Mouse (Mus musculus) monocyte, adult 5-6 weeks (primary cell): ENCODE data around the gene Nectin1. TPM values are rescaled to one million over a fixed set of nuclear protein-coding genes. Genes with fewer than 3 reads are reported as not detected.
A peak's percentile ranks its signal among the peaks of the same experiment; 100 is the strongest.

Experiments used
- ATAC-seq: fragments of 153-309, 156-312 bp; replicated peaks from 2 replicates; pipeline ENCODE4 v1.8.0; 2017; ENCODE audit warnings: mild to moderate bottlenecking; ENCODE audit not compliant: low TSS enrichment, insufficient number of reproducible peaks, severe bottlenecking, poor library complexity, low FRiP score
- total RNA-seq: library from RNA; stranded (forward); fragments of 200-1000, 200-491, 200-594 nt; gene quantifications from 3 replicates; pipeline ENCODE4 v1.2.3, GENCODE M21; 2017

The Nectin1 gene
- total RNA-seq, 1 experiment from 2014 or later: 7.2 TPM

GRCm38 (mm10) chr9:43784841-43785240, 41.1 kb downstream of the Nectin1 start:
- ATAC-seq: 0 out of 2 replicates have a peak, but pooled peaks have one; percentile 19

- no peak for ATAC-seq
Measured at GRCm38 (mm10) chr9:43787591-43787990, 43.8 kb downstream of the Nectin1 start.

DNA sequence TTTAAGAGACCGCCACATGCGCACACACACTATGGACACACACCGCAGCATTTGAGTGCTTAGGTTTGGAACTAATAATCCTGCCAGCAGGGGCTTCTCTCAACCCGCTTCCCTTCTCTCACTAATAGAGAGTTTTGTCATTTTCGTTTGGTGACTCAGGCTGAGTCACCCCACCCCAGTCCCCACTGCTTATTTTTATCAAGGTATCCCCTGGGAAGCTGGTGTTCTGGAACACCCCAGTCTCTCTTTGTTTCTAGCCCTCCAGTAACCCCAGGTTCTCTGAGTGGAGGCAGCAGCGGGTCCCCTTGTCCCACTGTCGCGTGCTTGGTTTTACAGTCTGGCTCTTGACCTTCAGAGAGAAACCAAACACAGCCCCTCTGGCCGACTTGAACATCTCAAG, 48.9 kb downstream of the Nectin1 start:
- no peak for ATAC-seq

DNA sequence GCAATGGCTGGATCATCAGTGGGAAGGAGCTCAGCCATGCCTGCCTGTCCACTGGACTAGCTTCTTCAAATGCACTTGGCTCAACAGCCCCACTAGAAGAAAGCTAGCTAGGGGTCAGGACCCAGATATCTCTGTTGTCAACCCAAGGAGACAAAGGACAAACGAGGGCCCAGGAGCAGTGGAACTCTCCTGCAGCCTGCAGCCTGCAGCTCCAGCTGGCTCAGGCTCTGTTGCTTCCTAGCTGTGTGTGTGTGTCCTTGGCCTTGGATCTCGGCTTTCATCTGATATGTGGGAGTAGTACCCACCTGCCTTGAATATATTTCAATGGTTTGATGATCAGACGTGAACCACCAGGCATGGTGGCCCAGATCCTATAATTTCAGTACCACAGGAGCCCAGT, 49.6 kb downstream of the Nectin1 start:
- no peak for ATAC-seq

DNA sequence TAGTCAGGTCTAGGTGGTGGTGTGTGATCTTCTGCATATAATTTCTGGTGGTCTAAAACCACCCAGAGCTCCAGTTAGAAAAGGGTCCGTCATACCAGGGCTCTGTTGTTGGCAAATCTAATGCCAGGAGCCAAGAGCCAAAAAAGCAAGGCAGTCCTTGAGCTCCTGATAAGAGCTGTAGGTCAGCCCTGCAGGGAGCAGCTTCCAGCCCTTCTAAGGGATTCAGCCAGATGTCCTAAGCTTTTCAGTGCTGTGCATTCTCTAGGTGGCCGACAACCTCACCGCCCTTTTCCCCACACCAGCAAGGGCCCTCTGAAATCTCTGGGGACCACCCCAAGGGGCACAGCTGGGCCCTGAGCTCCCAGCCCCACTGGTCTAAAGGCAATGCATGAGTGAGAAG, 52.2 kb downstream of the Nectin1 start:
- ATAC-seq: no peak

DNA sequence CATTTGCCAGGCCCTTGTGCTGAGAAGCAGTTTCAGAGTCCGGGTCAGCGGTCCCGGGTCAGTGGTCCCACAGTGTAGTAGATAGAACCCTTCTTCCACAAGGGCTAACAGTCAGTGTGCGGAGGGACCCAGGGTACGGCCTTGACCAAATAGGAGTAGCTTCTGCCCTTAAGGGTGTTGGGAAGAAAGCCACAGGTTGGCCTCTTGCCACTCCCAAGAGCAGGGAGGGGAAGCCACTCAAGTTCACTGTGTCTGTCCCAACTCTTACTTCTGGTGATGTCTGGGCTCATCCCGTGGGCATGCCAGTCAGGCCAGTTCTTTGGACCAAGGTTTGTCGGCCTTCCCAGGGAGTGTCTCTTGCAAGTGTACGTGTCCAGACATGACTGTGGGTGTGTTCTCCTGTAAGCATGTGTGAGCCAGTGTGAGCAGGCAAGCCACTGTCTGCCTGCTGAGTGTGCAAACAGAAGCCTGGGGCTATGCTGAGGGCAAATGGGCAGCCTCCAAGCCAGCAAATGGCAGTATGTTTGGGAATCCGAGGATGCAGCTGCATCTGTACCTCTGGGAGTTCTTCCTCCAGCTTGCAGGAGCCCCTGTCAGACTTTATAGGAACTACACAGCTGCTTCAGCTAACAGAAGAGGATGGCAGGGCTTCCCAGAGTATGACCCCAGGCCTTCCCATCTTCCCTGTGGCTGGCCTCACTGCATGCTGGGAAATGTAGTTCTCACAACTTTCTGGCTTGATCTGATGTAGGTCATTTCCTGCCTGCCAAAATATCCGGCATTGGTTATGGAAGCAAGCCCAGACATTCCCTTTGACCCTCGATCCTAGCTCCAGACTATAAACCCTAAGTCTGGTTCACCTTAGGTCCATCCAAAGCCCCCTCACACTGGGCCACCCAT, 53.3 kb downstream of the Nectin1 start:
- no peak for ATAC-seq

DNA sequence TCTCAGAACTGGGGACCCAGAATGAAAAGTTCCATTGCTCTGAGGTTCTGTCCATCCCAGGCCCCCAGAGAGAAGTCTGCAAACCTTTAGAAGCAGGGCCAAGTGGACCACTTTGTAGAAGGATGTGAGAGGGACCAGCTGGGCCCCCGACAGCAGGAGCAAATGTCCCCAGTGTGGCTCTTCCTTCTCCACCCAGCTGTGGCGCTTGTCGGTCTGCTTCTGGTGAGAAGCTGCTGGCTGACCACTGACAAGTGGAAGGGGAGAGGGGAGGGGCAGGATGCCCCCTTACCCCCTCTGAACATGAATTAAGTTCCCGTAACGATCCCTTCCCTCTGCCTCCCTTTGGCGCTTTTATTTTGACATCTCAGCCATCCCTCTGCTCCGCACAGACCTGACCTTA, 54.0 kb downstream of the Nectin1 start:
- ATAC-seq: no peak

DNA sequence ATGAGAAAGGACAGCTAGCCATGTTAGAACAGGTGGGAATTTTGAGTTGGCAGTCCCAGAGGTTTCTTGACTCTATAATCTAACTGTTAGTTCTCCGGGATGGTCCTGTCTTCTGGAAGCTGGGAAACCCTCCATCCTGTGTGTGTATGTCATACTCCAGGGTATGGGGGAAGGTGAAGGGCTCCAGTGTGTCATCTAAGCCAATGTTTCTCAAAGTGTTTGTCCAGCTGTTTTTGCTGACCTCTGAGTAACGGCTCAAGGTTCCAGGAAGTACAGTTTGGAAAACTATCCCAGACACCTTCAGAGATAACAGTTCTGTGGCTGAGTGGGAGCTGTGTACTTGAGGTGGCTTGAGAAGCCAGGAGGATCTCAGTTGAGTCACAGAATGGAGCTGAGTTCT, 56.7 kb downstream of the Nectin1 start:
- no peak for ATAC-seq

GRCm38 (mm10) chr9:43801911-43802310, 58.1 kb downstream of the Nectin1 start:
- peak; percentile 66 for ATAC-seq

- ATAC-seq: no peak
Measured at GRCm38 (mm10) chr9:43807565-43807964, 63.8 kb downstream of the Nectin1 start.

DNA sequence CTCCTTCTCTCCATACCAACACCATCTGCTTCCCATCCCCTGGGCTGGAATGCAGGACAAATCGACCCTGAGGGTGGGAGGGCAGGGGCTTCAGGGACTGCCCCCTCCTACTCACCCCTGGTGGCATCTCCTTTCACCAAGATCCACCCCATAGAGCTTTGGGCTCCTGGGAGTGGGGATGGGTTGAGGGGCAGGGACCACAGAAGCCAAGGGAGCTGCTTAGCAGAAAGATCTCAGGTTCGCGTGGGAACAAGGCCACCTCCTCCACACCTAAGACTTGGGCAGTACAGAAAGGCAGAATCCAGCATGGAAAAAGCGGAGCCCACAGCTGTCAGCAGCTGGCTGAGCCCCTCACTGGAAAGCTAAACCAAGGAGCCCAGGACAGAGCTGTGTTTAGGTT, 64.3 kb downstream of the Nectin1 start:
- ATAC-seq: no peak

DNA sequence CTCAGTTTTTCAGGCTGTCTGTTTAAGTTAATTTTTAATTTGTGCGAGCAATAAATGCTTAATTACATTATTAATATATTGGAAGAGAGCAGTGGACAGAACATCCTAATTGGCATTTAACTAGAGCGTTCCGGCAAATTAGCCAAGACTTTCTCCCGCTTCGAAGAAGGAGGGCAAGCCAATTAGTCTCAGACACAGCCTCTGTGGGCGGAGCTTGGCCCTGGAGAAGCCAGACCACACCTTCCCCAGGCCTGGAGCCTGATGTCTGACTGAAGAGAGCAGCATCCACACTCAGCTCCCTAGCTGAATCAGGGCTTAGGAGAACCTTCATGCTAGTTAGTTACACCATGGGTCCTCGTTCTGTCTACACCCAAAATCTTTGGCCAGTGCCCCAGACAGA, 64.8 kb downstream of the Nectin1 start:
- ATAC-seq: no peak

DNA sequence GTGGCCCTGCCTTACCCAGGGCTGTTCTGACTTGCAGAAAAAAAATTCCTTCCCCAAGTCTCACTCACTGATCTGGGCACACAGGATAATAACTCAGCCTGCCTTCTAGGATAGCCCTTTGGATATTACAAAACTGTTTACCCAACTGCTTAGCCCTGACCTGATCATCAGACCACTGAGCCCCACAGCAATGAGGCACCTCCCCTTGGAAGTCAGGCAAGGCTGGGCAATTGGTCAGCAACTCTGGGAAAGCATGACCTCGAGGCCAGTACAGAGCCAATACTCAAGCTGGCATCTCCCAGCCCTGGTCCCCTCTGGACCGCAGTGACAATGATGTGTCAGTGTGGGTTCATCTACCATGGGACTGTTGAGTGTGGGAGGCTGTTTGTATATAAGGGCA, 69.4 kb downstream of the Nectin1 start:
- no peak for ATAC-seq

- no peak for ATAC-seq
Measured at GRCm38 (mm10) chr9:43822206-43822605, 78.4 kb downstream of the Nectin1 start.

- ATAC-seq: no peak
Measured at GRCm38 (mm10) chr9:43825178-43825577, 81.4 kb downstream of the Nectin1 start.

DNA sequence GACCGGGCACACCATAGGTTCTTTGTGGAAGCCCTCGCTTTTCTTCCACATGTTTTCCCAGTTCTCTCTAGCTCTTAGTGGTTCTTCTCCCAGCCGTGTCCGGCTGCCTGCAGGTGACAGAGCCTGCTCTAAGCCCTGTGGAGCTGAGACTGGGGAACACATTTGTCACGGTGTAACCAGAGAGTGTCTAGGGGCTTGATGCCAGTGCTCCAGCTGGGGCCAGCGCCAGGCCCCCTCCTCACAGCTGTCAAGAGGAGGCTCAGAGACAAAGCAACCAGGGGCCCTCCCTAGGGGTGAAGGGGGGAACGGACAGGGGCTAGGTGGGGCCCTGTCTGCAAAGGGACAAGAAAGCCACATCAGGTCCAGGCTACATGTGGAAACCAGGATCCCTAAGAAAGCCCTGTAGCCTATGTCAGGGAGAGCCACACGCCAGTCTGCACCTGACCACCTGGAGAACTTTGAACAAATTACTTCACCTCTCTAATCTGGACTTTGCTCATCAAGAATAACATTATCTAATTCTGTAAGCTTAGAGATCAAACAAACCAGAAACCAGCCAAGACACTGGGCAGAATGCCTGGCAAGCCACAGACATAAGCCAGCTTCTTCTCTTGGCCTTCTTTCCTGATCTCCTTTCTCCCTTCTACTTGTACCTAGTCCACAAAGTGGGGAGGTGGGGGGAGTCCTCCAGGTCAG, 82.9 kb downstream of the Nectin1 start:
- ATAC-seq: no peak

- ATAC-seq: 0 out of 2 replicates have a peak, but pooled peaks have one; percentile 33
Measured at GRCm38 (mm10) chr9:43827593-43827992, 83.8 kb downstream of the Nectin1 start.

DNA sequence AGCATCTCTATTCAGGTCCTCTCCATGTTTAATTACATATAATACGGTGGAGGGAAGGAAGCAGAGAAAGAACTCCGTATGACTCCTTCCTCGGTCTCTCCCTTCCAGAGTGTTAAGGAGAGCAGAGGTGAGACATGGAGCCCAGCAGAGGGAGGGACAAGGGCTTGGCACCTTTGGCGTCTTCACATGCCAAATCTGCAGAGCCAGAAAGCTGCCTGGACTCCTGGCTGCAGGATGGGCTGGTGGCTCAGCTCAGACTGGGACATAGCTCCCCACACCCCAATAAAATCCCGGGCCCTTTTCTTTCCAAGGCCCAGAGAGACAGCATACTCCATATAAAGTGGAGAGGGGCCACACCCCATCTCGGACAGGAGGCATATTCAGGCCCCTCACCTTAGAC, 85.2 kb downstream of the Nectin1 start:
- ATAC-seq: no peak

GRCm38 (mm10) chr9:43833232-43833631, 89.4 kb downstream of the Nectin1 start:
- ATAC-seq: no peak

GRCm38 (mm10) chr9:43834283-43834682, 90.5 kb downstream of the Nectin1 start:
- ATAC-seq: no peak
